Mouse (Mus musculus) kidney, adult 2 months (tissue): Measurements from ENCODE around the gene Pum2. TPM values are rescaled to one million over a fixed set of nuclear protein-coding genes. Genes with fewer than 3 reads are reported as not detected.

ENCODE experiments used
- DNase-seq: peaks from one replicate; pipeline ENCODE4 v3.0.0; 2021
- H3K27ac ChIP-seq: fragments of 200-500 bp; 2 replicates; pipeline ENCODE4 v1.5.1; 2012; ENCODE audit warnings: low read depth, low read length, control low read depth, inconsistent platforms; ENCODE audit not compliant: insufficient read depth
- H3K27me3 ChIP-seq: fragments of 200-500 bp; replicated peaks from 2 replicates; pipeline ENCODE4 v1.6.1; 2012; ENCODE audit warnings: mild to moderate bottlenecking, moderate library complexity, low read length, inconsistent platforms; ENCODE audit not compliant: control insufficient read depth, insufficient read depth
- H3K36me3 ChIP-seq: fragments of 200-500 bp; 2 replicates; pipeline ENCODE4 v1.6.1; 2012; ENCODE audit warnings: mild to moderate bottlenecking, moderate library complexity, low read length, inconsistent platforms; ENCODE audit not compliant: control insufficient read depth, insufficient read depth
- H3K4me1 ChIP-seq: fragments of 200-500 bp; 2 replicates; pipeline ENCODE4 v1.6.1; 2011; ENCODE audit warnings: low read length; ENCODE audit not compliant: control insufficient read depth, insufficient read depth
- H3K4me3 ChIP-seq: fragments of 200-500 bp; 2 replicates; pipeline ENCODE4 v1.5.1; 2011; ENCODE audit warnings: mild to moderate bottlenecking, low read depth, low read length, control low read depth; ENCODE audit not compliant: insufficient read depth
- CTCF ChIP-seq: fragments of 200-500 bp; conservative IDR thresholded peaks from 2 replicates; pipeline ENCODE4 v1.5.1; 2011; ENCODE audit warnings: low read depth, mild to moderate bottlenecking, control low read depth, low read length, moderate library complexity, mixed read lengths; ENCODE audit not compliant: insufficient read depth, insufficient read length
- POLR2A ChIP-seq: fragments of 200-500 bp; IDR thresholded peaks from one replicate; pipeline ENCODE4 v1.6.1; 2011; ENCODE audit warnings: low read depth, low read length, control low read depth
- WGBS: fragments of 180-500 bp; shearing (Covaris S2); methylation state at CpG from one replicate; pipeline ENCODE4 v1.1.7; 2018; 5-methylcytosine and 5-hydroxymethylcytosine counted together
- polyA plus RNA-seq: library from polyadenylated mRNA; depleted of rRNA; stranded (reverse); fragments of >200 nt; gene quantifications from 2 replicates; pipeline ENCODE4 v1.2.3, GENCODE M21; 2012

The Pum2 gene
- polyA plus RNA-seq, 1 experiment = 42.1 TPM

DNA sequence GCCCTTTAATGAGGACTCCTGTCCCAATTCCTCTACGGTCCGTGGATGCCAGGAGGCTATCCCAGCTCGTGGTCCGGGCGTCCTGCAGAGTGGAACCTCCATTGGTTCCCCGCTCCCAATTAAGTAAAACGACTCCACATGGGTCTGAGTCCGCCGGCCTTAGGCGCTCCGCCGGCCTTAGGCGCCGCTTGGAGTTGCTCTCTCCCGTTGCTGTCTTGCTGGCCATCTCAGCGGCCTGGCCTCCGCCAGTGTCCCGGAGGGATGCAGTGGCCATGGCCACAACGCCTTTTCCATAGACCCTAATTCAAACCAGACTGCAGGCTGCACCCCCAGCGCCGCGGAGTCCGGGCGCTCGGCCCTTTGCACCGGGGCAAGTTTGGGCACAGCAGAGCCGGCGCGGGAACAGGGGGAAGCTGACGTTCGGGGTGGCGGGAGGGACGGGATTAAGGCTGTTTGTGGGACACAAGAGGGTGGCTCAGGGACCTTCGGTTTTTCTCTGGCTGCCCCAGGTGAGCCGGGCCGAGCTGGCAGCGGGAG is 98.0 kb downstream of the Pum2 start:
- peak overlapping the region; percentile 61 for H3K4me3 ChIP-seq
- DNase-seq = no peak
- WGBS = under 1% methylated on average over 37 of the region's 37 CpGs
- H3K36me3 ChIP-seq = no peaks in the 10 kb centered on the region
- H3K27ac ChIP-seq = no peak overlapping the region
- no peaks in the 10 kb centered on the region for H3K4me1 ChIP-seq
- no peak for TF ChIP-seq POLR2A
- TF ChIP-seq CTCF = no peak
- no peaks in the 10 kb centered on the region for H3K27me3 ChIP-seq

GRCm38 (mm10) chr12:8772451-8773143 is 98.7 kb downstream of the Pum2 start:
- Histone ChIP-seq H3K36me3 (no peaks in the 10 kb centered on the region), H3K4me1 (no peaks in the 10 kb centered on the region), H3K27ac (no peak overlapping the region), H3K4me3 (peak overlapping the region; percentile 61), H3K27me3 (no peaks in the 10 kb centered on the region)
- TF ChIP-seq POLR2A (no peak), CTCF (no peak)
- WGBS = 1% methylated on average over 55 of the region's 55 CpGs
- peak; percentile 35 for DNase-seq

DNA sequence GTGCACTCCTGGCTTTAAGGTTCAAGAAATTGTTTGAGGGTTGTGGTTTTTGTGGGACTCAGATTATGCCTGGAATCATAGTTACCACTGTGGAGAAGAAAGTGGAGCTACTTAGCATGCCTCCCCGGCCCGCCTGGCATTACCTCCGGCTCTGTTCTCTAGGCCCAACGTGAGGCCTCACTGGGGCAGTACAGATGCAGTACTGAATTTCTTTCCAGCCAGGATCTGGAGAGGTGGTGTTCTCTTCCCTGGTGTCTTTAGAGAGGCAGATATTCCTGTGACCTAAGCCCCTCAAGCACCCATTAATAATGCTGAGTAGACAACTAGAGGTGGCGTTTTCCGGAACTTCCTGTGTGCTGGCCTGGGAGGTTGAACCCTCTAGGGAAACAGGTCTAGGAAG is 99.4 kb downstream of the Pum2 start:
- no peak overlapping the region for H3K27ac ChIP-seq
- no peak for DNase-seq
- no peak overlapping the region for H3K4me3 ChIP-seq
- H3K36me3 ChIP-seq = no peaks in the 10 kb centered on the region
- 76% methylated on average over 6 of the region's 6 CpGs for WGBS
- no peak for TF ChIP-seq POLR2A
- H3K27me3 ChIP-seq = no peaks in the 10 kb centered on the region
- no peaks in the 10 kb centered on the region for H3K4me1 ChIP-seq

DNA sequence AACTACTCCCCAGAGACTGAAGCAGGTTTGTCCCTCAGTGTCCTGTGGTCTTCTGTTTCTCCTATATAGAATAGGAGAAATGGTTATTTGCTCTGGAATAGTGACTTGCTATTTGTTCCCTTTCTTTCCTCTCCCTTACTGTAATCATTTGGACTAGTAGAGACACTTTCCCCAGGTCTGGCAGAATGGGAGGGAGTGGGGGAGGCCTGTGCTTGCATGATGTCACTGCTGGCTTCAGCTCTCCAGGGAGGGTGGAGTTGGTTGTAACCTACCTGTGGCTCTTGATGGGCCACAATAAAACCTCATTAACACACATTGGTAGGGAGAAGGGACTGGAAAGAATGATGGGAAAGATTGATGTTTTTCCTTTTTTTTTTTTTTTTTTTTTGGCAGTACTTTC is 100.2 kb downstream of the Pum2 start:
- no peaks in the 10 kb centered on the region for H3K36me3 ChIP-seq
- no peaks in the 10 kb centered on the region for H3K4me1 ChIP-seq
- no peak overlapping the region for H3K27ac ChIP-seq
- H3K4me3 ChIP-seq = no peak overlapping the region
- TF ChIP-seq CTCF (no peak), POLR2A (no peak)
- DNase-seq = no peak
- H3K27me3 ChIP-seq = no peaks in the 10 kb centered on the region

DNA sequence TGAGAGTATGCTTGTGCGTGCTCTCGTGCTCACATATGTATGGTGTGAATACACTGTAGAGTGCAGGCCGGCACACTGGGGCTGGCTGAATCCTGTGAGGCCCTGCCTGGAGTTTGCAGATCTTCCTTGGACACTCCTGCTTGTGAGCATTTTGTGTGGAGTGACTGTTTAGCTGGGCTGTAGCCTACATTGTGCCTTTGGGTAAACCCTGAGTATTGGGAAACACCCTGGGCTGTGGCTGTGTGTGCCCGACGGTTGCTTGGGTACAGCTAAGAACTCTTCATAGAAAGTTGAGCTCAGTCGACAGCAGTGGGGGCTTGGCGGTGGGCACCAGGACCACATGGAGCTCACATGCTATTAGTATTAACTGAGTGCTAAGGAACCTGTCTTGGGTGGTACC is 102.3 kb downstream of the Pum2 start:
- Histone ChIP-seq H3K27ac (no peak overlapping the region), H3K4me1 (no peaks in the 10 kb centered on the region), H3K27me3 (no peaks in the 10 kb centered on the region), H3K4me3 (no peak overlapping the region), H3K36me3 (no peaks in the 10 kb centered on the region)
- WGBS = 92% methylated on average over 7 of the region's 7 CpGs
- DNase-seq = no peak
- TF ChIP-seq POLR2A = no peak
- no peak for TF ChIP-seq CTCF

- H3K4me1 ChIP-seq = no peaks in the 10 kb centered on the region
- no peak for DNase-seq
- H3K4me3 ChIP-seq = no peak overlapping the region
- H3K27me3 ChIP-seq = no peaks in the 10 kb centered on the region
- H3K27ac ChIP-seq = no peak overlapping the region
- 87% methylated on average over 3 of the region's 3 CpGs for WGBS
- no peak for TF ChIP-seq CTCF
- no peak for TF ChIP-seq POLR2A
- H3K36me3 ChIP-seq = no peaks in the 10 kb centered on the region
These were observed 102.8 kb downstream of the Pum2 start for GRCm38 (mm10) chr12:8776741-8777140.

- H3K4me1 ChIP-seq = no peaks in the 10 kb centered on the region
- H3K4me3 ChIP-seq = no peak overlapping the region
- WGBS = 57% methylated on average over 7 of the region's 7 CpGs
- TF ChIP-seq CTCF (no peak), POLR2A (no peak)
- no peaks in the 10 kb centered on the region for H3K27me3 ChIP-seq
- no peak for DNase-seq
- no peaks in the 10 kb centered on the region for H3K36me3 ChIP-seq
- H3K27ac ChIP-seq = no peak overlapping the region
These were observed 104.2 kb downstream of the Pum2 start for GRCm38 (mm10) chr12:8778106-8778505.
